Mouse (Mus musculus) hindbrain, embryonic 10.5 days (tissue): Measurements from ENCODE around the gene Ptges2. TPM values are rescaled to one million over a fixed set of nuclear protein-coding genes. Genes with fewer than 3 reads are reported as not detected.

Source experiments
- DNase-seq: peaks from one replicate; pipeline ENCODE4 v3.0.0-alpha.2; 2017; ENCODE audit warnings: low spot score
- H3K27ac ChIP-seq: fragments of 300-500 bp; sonication (generic); 2 replicates; pipeline ENCODE4 v1.5.1; 2016; ENCODE audit warnings: mild to moderate bottlenecking, moderate library complexity
- H3K27me3 ChIP-seq: fragments of 300-500 bp; sonication (generic); 2 replicates; pipeline ENCODE4 v1.6.1; 2016; ENCODE audit warnings: mild to moderate bottlenecking; ENCODE audit not compliant: poor library complexity, insufficient read depth, severe bottlenecking
- H3K36me3 ChIP-seq: fragments of 300-500 bp; sonication (generic); 2 replicates; pipeline ENCODE4 v1.6.1; 2016; ENCODE audit warnings: mild to moderate bottlenecking, moderate library complexity
- H3K4me1 ChIP-seq: fragments of 300-500 bp; sonication (generic); replicated peaks from 2 replicates; pipeline ENCODE4 v1.6.1; 2016; ENCODE audit warnings: mild to moderate bottlenecking
- H3K4me3 ChIP-seq: fragments of 300-500 bp; sonication (generic); 2 replicates; pipeline ENCODE4 v1.5.1; 2016; ENCODE audit warnings: mild to moderate bottlenecking, moderate library complexity
- H3K9me3 ChIP-seq: fragments of 300-500 bp; sonication (generic); 2 replicates; pipeline ENCODE4 v1.6.1; 2016; ENCODE audit warnings: mild to moderate bottlenecking, moderate library complexity
- WGBS: fragments of 180-500 bp; shearing (Covaris S2); methylation state at CpG from one replicate; pipeline ENCODE4 v1.1.7; 2016; 5-methylcytosine and 5-hydroxymethylcytosine counted together
- polyA plus RNA-seq: library from polyadenylated mRNA; unstranded; fragments of >200 nt; fragmentation: Nextera tagmentation; extraction: Ambion mirVana; gene quantifications from 2 replicates; pipeline ENCODE4 v1.2.1, GENCODE M21; 2016

Ptges2 gene
- 26.3 and 32.3 TPM in 2 replicates for polyA plus RNA-seq

GRCm38 (mm10) chr2:32395484-32395945 is at the start of gene Ptges2:
Gene Ptges2, plus strand, starts transcription at chr2:32395896.
- Histone ChIP-seq H3K4me3 (peak within 1 kb of the TSS; percentile 94), H3K36me3 (peaks cover 24% of the 10 kb centered on the region), H3K4me1 (peaks cover 33% of the 10 kb centered on the region), H3K9me3 (0 out of 2 replicates have a peak, but pooled peaks cover 3% of the 10 kb centered on the region), H3K27me3 (no peaks in the 10 kb centered on the region), H3K27ac (peak within 1 kb of the TSS; percentile 92)
- DNase-seq = peak; percentile 92
- under 1% methylated on average over 31 of the region's 31 CpGs for WGBS

GRCm38 (mm10) chr2:32347019-32347418 is 48.7 kb upstream of the Ptges2 start:
- H3K9me3 ChIP-seq = no peaks in the 10 kb centered on the region
- 76% methylated on average over 6 of the region's 6 CpGs for WGBS

GRCm38 (mm10) chr2:32348311-32348710 is 47.4 kb upstream of the Ptges2 start:
- Histone ChIP-seq H3K4me3 (no peak overlapping the region), H3K27ac (no peak overlapping the region), H3K36me3 (no peaks in the 10 kb centered on the region), H3K4me1 (peaks cover 42% of the 10 kb centered on the region), H3K9me3 (no peaks in the 10 kb centered on the region), H3K27me3 (peaks cover 43% of the 10 kb centered on the region)
- WGBS = 88% methylated on average over 11 of the region's 11 CpGs
- no peak for DNase-seq

More at GRCm38 (mm10) chr2:32347019-32347418, 48.7 kb upstream of the Ptges2 start:
- no peak overlapping the region for H3K27ac ChIP-seq
- peaks cover 34% of the 10 kb centered on the region for H3K27me3 ChIP-seq
- no peak overlapping the region for H3K4me3 ChIP-seq
- H3K36me3 ChIP-seq = no peaks in the 10 kb centered on the region
- no peak for DNase-seq
- H3K4me1 ChIP-seq = peaks cover 37% of the 10 kb centered on the region

- Histone ChIP-seq H3K27ac (no peak overlapping the region), H3K27me3 (peaks cover 43% of the 10 kb centered on the region), H3K4me3 (peak overlapping the region; percentile 6; the same call in 1 of the 2 replicates), H3K36me3 (no peaks in the 10 kb centered on the region), H3K4me1 (peaks cover 49% of the 10 kb centered on the region), H3K9me3 (no peaks in the 10 kb centered on the region)
- no peak for DNase-seq
- WGBS = 58% methylated on average over 8 of the region's 8 CpGs
Observed at GRCm38 (mm10) chr2:32349625-32350255, 46.0 kb upstream of the Ptges2 start.

- peak overlapping the region; percentile 3; the same call in 1 of the 2 replicates for H3K4me3 ChIP-seq
Observed at GRCm38 (mm10) chr2:32350471-32351051, 45.1 kb upstream of the Ptges2 start.

GRCm38 (mm10) chr2:32351471-32351961 is 44.2 kb upstream of the Ptges2 start:
- no peaks in the 10 kb centered on the region for H3K9me3 ChIP-seq
- peaks cover 43% of the 10 kb centered on the region for H3K27me3 ChIP-seq
- WGBS = 54% methylated on average over 9 of the region's 9 CpGs
- H3K36me3 ChIP-seq = no peaks in the 10 kb centered on the region
- peak overlapping the region; percentile 87 for H3K27ac ChIP-seq
- peaks cover 47% of the 10 kb centered on the region for H3K4me1 ChIP-seq
- H3K4me3 ChIP-seq = peak overlapping the region; percentile 57
- no peak for DNase-seq

More at GRCm38 (mm10) chr2:32350471-32351051, 45.1 kb upstream of the Ptges2 start:
- Histone ChIP-seq H3K27ac (no peak overlapping the region), H3K9me3 (no peaks in the 10 kb centered on the region), H3K36me3 (no peaks in the 10 kb centered on the region), H3K4me1 (peaks cover 45% of the 10 kb centered on the region), H3K27me3 (peaks cover 43% of the 10 kb centered on the region)
- WGBS = 51% methylated on average over 13 of the region's 13 CpGs
- no peak for DNase-seq

GRCm38 (mm10) chr2:32352151-32353006 is 43.3 kb upstream of the Ptges2 start, which contains the start of gene Ciz1:
Gene Ciz1, plus strand, starts transcription at chr2:32352327.
- 1% methylated on average over 52 of the region's 52 CpGs for WGBS
- Histone ChIP-seq H3K27me3 (peaks cover 44% of the 10 kb centered on the region), H3K4me1 (peaks cover 53% of the 10 kb centered on the region), H3K9me3 (no peaks in the 10 kb centered on the region), H3K36me3 (no peaks in the 10 kb centered on the region), H3K27ac (peak within 1 kb of the TSS; percentile 87), H3K4me3 (peak within 1 kb of the TSS; percentile 57)
- peak; percentile 51 for DNase-seq

GRCm38 (mm10) chr2:32353007-32353542 is 42.6 kb upstream of the Ptges2 start, which contains the start of gene Dnm1:
Gene Dnm1, minus strand, starts transcription at chr2:32353338.
- Histone ChIP-seq H3K27ac (peak within 1 kb of the TSS; percentile 87), H3K36me3 (no peaks in the 10 kb centered on the region), H3K4me1 (peaks cover 57% of the 10 kb centered on the region), H3K9me3 (no peaks in the 10 kb centered on the region), H3K27me3 (peaks cover 47% of the 10 kb centered on the region), H3K4me3 (peak within 1 kb of the TSS; percentile 57)
- peak; percentile 92 for DNase-seq
- WGBS = under 1% methylated on average over 63 of the region's 63 CpGs

- H3K9me3 ChIP-seq = no peaks in the 10 kb centered on the region
- no peak for DNase-seq
- peaks cover 48% of the 10 kb centered on the region for H3K27me3 ChIP-seq
- peaks cover 57% of the 10 kb centered on the region for H3K4me1 ChIP-seq
- H3K27ac ChIP-seq = peak overlapping the region; percentile 87; the same call in 1 of the 2 replicates
- peak overlapping the region; percentile 57; the same call in 1 of the 2 replicates for H3K4me3 ChIP-seq
- 75% methylated on average over 6 of the region's 6 CpGs for WGBS
- H3K36me3 ChIP-seq = no peaks in the 10 kb centered on the region
Observed at GRCm38 (mm10) chr2:32353836-32354235, 41.9 kb upstream of the Ptges2 start.

GRCm38 (mm10) chr2:32354336-32354895 is 41.3 kb upstream of the Ptges2 start:
- Histone ChIP-seq H3K4me3 (no peak overlapping the region), H3K9me3 (no peaks in the 10 kb centered on the region), H3K27me3 (peaks cover 44% of the 10 kb centered on the region), H3K4me1 (peaks cover 57% of the 10 kb centered on the region), H3K36me3 (no peaks in the 10 kb centered on the region), H3K27ac (no peak overlapping the region)
- 87% methylated on average over 3 of the region's 3 CpGs for WGBS
- DNase-seq = no peak

GRCm38 (mm10) chr2:32356216-32356615 is 39.5 kb upstream of the Ptges2 start:
- 81% methylated on average over 10 of the region's 10 CpGs for WGBS
- DNase-seq = no peak
- Histone ChIP-seq H3K4me1 (peaks cover 50% of the 10 kb centered on the region), H3K9me3 (no peaks in the 10 kb centered on the region), H3K4me3 (no peak overlapping the region), H3K36me3 (no peaks in the 10 kb centered on the region), H3K27ac (no peak overlapping the region), H3K27me3 (peaks cover 30% of the 10 kb centered on the region)

GRCm38 (mm10) chr2:32357710-32358109 is 38.0 kb upstream of the Ptges2 start:
- no peak for DNase-seq
- 74% methylated on average over 3 of the region's 3 CpGs for WGBS

More at GRCm38 (mm10) chr2:32357710-32358109, 38.0 kb upstream of the Ptges2 start:
- H3K36me3 ChIP-seq = no peaks in the 10 kb centered on the region
- no peaks in the 10 kb centered on the region for H3K9me3 ChIP-seq
- peaks cover 24% of the 10 kb centered on the region for H3K27me3 ChIP-seq
- H3K27ac ChIP-seq = no peak overlapping the region
- no peak overlapping the region for H3K4me3 ChIP-seq
- H3K4me1 ChIP-seq = peaks cover 43% of the 10 kb centered on the region
